Mouse (Mus musculus): ENCODE results near the gene Tmem151a.

DNA sequence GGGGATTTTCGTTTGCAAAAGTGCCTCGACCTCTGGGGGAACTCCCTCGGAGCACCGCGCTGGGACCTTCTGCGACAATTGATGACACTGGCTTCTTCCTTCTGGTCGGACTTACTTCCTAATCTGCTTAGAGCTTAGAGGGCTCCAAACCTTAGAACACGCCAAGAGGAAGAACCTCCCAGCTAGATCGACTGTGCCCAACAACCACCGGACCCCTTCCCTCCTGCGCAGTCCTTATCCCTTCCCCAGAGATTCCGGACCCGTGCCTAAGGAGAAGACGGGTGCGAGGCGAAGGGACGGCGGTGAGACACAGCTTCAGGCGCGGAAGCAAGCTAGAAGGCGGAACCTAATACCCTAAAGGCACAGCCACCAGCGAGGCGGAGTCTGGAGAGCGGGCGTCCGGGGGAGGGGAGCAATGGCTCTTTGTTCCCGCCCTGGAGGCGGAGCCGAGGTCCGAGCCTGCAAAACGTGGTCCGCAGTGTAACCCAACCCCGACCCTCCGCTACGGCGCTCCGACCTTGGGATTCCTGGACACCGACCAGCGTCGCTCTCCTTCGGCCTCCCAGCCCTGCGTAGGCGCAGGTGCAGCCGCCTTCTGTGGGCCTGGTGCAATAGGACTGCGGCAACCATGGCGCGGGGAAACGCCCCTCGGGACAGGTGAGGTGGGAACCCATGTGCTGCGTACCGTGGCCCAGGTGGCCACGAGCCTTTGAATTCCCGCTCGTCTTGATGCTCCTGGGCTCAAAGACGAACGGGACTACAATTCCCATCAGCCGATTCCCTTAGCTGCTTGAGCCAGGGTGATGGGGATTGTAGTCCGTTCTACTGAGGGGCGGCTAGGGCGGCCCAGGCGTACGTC is 61.5 kb downstream of the Tmem151a start, which contains the start of gene Slc29a2:
- TF ChIP-seq EP300 (IDR thresholded peaks at IDR 0.05; ENCODE audit: low read depth) = no peak
- TF ChIP-seq CTCF (IDR thresholded peaks at IDR 0.05; ENCODE audit: low read depth) = no peak

All from liver, postnatal 0 days (tissue).